Mouse (Mus musculus) neural tube, embryonic 10.5 days (tissue): ENCODE results near the gene Kctd11.
"Not testable (repeated sequence)": the region's sequence is repeated elsewhere in the genome, so short reads cannot be mapped to it uniquely, and the experiment has no call there.

Source experiments
- DNase-seq: peaks from one replicate; pipeline ENCODE4 v3.0.0-alpha.2; 2017; ENCODE audit warnings: low spot score; ENCODE audit errors: extremely low spot score

The Kctd11 gene

GRCm38 (mm10) chr11:69881787-69882670 lies 823 bp upstream of the Kctd11 start:
- DNase-seq: no peak

- DNase-seq: no peak
Observed at GRCm38 (mm10) chr11:69880506-69880852, 727 bp downstream of the Kctd11 start.

- DNase-seq: no peak
Observed at GRCm38 (mm10) chr11:69879711-69880110, 1.5 kb downstream of the Kctd11 start.

- no peak for DNase-seq
Observed at GRCm38 (mm10) chr11:69878952-69879351, 2.3 kb downstream of the Kctd11 start.

GRCm38 (mm10) chr11:69878399-69878798 lies 2.8 kb downstream of the Kctd11 start:
- no peak for DNase-seq

- no peak for DNase-seq
Observed at GRCm38 (mm10) chr11:69877878-69878277, 3.3 kb downstream of the Kctd11 start, which contains the start of gene Tmem95. Gene Tmem95 (minus strand): TSS chr11:69878018.

- peak; percentile 83 for DNase-seq
Observed at GRCm38 (mm10) chr11:69876867-69877266, 4.3 kb downstream of the Kctd11 start.

GRCm38 (mm10) chr11:69876186-69876585 lies 5.0 kb downstream of the Kctd11 start:
- DNase-seq: no peak

- no peak for DNase-seq
Observed at GRCm38 (mm10) chr11:69872451-69872850, 8.8 kb downstream of the Kctd11 start.

- DNase-seq: no peak
Observed at GRCm38 (mm10) chr11:69871822-69872221, 9.4 kb downstream of the Kctd11 start.

GRCm38 (mm10) chr11:69870289-69871069 lies 10.7 kb downstream of the Kctd11 start:
- DNase-seq: no peak

- DNase-seq: no peak
Observed at GRCm38 (mm10) chr11:69867335-69867734, 13.9 kb downstream of the Kctd11 start.

- DNase-seq: no peak
Observed at GRCm38 (mm10) chr11:69865561-69865960, 15.6 kb downstream of the Kctd11 start.

- no peak for DNase-seq
Observed at GRCm38 (mm10) chr11:69864138-69864860, 16.9 kb downstream of the Kctd11 start.

GRCm38 (mm10) chr11:69863729-69864128 lies 17.5 kb downstream of the Kctd11 start:
- not testable (repeated sequence) for DNase-seq

- DNase-seq: no peak
Observed at GRCm38 (mm10) chr11:69858113-69858998, 22.9 kb downstream of the Kctd11 start, which contains the start of gene Tnk1. Gene Tnk1 (minus strand): TSS chr11:69858730.

GRCm38 (mm10) chr11:69855347-69855746 lies 25.9 kb downstream of the Kctd11 start:
- DNase-seq: peak; percentile 56

- DNase-seq: no peak
Observed at GRCm38 (mm10) chr11:69854680-69855079, 26.5 kb downstream of the Kctd11 start.

GRCm38 (mm10) chr11:69853994-69854393 lies 27.2 kb downstream of the Kctd11 start:
- DNase-seq: no peak

- DNase-seq: no peak
Observed at GRCm38 (mm10) chr11:69850754-69851153, 30.5 kb downstream of the Kctd11 start.

- DNase-seq: no peak
Observed at GRCm38 (mm10) chr11:69849884-69850283, 31.3 kb downstream of the Kctd11 start.
